13 mouse cellular contexts compared by ENCODE assay signal in the genomic region with DNA sequence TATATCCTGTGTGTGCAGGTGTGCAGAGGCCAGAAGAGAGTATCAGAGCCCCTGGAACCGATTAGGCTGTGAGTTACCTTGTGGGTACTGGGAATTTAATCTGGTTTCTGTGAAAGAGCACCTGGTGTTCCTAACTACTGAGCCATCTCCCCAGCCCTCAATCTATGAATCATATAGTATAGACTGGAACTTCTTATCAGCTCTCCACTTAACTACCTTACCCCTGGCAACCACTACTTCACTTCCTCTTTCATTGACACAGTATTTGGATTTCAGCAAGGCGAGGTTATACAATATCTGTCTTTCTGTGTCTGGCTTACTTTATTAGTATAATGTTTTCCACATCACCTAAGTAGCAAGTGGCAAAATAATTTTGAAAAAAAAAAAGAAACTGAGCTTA.
"Had no signal": no experiment of that assay in that cellular context is flagged by ENCODE, and none has a peak within 500 bp of the region (broad histone marks: within the 10 kb centered on the region; RNA-seq: fewer than 3 reads in every experiment).

No protein-coding gene starts in this region.

- H3K4me3 ChIP-seq: kidney, embryonic 15.5 days; limb, embryonic 10.5 days; liver, embryonic 15.5 days; megakaryocyte, embryonic 14.5 days; midbrain, embryonic 12.5 days had no signal

- H3K9me3 ChIP-seq: kidney, embryonic 15.5 days; limb, embryonic 10.5 days; liver, embryonic 15.5 days; megakaryocyte, embryonic 14.5 days; midbrain, embryonic 12.5 days had no signal

- H3K36me3 ChIP-seq: kidney, embryonic 15.5 days; limb, embryonic 10.5 days; liver, embryonic 15.5 days; midbrain, embryonic 12.5 days had no signal

- H3K27ac ChIP-seq: kidney, embryonic 15.5 days; limb, embryonic 10.5 days; liver, embryonic 15.5 days; midbrain, embryonic 12.5 days had no signal

- H3K4me1 ChIP-seq: kidney, embryonic 15.5 days; liver, embryonic 15.5 days; megakaryocyte, embryonic 14.5 days; midbrain, embryonic 12.5 days had no signal

- ATAC-seq: lung, postnatal 0 days; midbrain, embryonic 16.5 days had no signal

- H3K27me3 ChIP-seq: kidney, embryonic 15.5 days; liver, embryonic 15.5 days; megakaryocyte, embryonic 14.5 days; midbrain, embryonic 12.5 days had no signal

- DNase-seq: kidney, adult 2 months; kidney, postnatal 14 days; lung, adult 2 months; lung, postnatal 4 days; thymus, adult 18-20 months; thymus, postnatal 14 days had no signal
